Mouse (Mus musculus) lung, postnatal 10 days (tissue): ENCODE data around the gene Tdp2.
"Not testable (repeated sequence)": the region's sequence is repeated elsewhere in the genome, so short reads cannot be mapped to it uniquely, and the experiment has no call there.

ENCODE experiments used
- DNase-seq: peaks from one replicate; pipeline ENCODE4 v3.0.0; 2021

Gene Tdp2

DNA sequence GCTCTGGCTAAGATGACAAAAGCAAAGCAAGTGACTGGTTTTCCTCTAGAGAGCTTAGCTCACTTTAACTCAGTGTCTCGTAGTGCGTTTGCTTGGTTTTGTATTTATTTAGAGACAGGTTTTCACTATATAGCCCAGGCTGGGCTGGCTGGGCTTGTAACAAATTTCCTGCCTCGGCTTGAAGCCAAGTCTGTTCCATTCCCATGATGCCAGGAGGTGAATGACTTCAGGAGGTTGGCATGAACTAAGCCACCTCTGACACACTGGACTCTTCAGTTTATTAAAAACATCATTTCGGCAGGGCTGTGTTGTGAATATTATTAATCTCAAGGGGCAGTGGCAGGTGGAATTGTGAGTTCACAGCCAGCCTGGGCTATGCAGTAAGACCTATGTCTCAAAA, 5.9 kb upstream of the Tdp2 start:
- no peak for DNase-seq

DNA sequence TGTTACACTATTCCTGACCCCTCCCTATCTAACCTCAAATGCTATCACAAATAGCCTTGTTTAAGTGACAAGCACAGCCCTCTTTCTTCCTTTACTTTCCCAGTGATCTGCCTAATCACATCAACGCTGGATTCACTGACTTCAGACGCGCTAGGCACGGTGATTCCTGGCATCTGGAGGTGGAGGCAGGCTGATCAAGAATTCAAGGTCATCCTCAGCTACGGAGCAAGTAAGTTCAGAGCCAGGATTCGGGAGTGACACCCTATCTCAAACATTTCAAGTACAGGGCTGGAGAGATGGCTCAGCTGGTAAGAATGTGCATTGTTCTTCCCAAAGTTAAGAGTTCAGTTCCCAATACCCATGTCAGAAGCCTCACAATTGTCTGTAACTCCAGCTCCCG, 5.4 kb upstream of the Tdp2 start:
- no peak for DNase-seq

DNA sequence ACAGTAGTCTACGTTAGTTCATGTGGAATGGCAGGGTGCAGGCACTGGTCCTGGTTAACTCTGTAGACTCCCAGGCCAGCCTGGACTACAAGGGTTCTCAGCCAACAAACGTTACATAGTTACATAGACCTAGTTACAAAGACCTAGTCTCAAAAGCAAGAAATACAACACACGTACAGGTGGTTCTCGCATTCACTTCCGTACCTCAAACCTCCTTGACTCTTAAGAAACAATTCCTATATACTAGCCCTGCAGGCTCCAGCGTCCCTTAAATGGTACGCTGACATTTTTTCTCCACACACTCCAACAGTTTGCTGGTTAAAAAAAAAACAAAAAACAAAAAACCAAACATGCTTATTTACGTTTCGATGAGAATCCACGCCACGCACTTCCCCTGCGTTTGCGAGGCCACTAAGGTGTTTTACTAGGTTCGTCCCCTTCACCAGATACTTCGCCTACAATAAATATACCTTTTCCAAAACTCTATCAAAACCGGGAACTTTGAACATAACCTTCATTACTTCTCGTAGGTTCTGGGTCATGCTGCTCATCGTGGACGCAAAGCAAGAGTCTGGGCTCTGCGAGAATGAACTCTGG, 625 bp upstream of the Tdp2 start:
- no peak for DNase-seq

DNA sequence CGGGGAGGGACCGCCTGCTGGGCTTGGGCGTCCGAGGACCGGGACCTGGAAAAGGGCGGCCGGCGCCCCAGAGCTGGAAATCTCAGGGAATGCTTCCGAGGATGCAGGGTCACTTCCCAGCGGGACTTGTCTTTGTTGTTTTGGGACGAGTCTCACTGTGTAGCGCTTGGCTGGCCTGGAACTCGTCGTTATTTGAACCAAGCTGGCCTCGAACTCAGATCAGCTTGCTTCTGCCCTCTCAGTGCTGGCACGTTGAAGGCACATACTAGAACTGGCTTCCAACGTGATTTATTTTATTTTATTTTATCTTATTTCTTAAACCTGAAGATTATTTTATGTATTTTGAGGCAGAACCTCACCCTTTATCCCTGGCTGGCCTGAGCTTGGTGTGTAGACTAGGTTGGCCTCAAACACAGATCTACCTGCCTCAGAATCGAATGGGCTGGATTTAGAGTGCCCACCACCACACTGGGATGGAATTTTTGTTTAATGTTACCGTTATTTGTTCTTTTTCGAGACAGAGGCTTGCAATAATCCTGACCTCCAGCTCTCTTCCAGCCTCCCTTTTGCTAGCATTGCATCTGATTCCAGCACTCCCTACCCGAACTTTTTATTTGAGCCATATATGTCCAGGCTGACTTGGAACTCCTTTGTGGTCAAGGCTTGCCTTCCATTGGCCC, 792 bp downstream of the Tdp2 start:
- no peak for DNase-seq

DNA sequence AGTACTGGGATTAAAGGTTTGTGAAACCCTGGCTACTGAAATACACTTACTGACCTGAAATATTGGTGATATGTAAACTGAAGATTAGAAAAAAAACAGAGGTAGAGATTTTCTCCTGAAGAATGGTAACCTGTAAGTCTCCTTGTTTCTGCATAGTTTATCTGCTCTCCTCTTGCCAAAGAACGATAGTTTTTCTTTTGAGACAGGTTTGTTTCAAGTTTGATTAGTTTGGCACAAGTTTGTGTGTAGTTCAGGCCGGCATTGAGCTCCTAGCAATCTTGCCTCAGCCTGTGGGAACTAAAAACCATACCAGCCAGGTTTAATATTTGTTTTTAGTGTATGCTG, 1.3 kb downstream of the Tdp2 start:
- DNase-seq, result no peak

DNA sequence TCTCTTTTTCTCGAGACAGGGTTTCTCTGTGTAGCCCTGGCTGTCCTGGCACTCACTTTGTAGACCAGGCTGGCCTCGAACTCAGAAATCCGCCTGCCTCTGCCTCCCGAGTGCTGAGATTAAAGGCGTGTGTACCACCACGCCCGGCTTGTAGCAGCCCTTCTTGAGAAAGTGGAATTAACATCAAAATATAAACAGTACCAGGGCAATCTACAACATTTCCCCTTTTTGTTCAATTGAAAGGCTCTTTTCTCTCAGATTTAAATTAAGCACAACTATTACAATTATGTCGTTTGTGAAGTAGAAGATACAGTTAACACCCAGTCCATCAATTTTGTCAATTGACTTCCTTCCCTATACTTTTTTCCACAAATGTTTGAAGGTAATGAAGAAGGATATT, 6.3 kb downstream of the Tdp2 start:
- not testable (repeated sequence) for DNase-seq

DNA sequence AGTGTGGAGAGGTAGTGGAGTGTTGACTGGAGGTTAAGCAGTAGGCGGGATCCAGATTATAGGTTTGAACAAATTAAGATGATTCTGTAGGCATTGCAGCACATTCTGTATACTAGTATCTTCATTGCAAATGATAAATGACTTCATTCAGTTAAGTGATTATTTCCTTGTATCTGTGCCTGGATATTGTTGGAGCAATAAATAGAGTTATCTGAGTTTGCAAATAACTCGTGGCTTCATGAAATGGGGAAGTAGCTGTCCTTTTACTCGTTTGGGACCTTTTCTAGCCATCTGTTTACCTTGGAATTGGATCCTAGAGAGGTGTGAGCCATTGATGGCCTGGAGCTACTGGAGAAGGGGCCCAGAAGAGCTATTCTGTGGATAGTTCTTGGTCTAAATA, 8.4 kb downstream of the Tdp2 start:
- no peak for DNase-seq

DNA sequence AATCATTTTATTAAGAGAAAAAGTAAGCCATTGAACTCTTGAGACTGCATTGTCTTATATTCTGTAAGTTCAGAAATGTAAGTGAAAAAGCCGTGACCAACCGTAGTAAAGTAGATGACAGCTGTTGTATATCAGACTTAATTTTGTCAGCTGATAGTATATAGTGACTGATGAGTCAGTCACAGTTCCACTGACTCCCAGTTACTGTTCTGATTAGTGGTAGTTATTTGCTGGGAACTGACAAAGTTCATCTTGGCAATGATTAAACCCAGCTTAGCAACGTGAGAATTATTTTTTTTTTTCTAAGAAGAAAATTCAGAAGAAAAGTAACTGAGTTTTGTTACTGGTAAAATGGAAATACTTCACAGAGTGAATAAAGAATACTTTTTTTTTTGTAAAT, 10.2 kb downstream of the Tdp2 start:
- no peak for DNase-seq

DNA sequence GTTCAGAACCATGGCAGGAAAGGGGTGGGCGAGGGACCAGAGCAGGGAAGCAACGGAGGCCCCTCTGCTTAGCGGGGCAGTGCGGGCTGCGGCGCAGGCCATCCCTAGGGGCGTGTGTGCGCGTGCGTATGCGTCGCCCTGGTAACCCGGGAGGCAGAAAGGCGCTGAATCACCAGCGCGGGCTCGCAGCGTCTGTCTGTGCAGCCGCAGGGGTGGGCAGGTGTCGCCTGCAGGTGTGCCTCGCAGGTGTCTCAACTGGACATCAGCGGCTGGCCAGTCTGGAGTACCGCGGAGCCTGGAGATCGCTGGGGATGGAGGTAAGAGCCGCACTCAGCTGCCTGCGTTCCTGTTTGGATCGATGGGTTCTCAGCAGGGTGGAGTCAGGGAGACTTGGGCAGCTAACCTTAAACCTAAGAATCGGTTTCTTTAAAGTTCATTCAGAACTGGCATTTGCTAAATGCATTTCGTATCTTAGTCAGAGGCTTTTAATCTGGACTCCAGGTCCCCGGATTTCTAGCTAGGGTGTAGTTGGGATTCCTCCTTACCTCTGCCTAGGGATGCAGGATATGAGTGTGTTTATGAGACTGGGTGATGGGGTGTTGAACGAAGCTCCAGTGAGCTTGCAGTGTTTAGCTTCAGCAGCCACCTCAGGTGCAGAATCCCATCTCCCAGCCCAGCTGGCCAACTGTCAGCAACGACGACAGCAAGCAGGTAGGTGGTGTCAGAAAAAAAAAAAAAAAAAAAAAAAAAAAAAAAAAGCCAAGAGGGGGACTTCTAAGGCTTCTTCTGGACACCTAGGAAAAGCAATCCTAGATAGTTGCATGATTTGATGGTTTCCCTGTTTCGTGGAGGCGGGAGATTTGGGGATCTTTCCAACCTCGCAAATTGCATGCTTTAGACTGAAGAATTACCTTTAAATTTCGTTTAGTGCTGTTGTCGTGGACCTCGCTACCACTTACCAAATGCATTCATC, 13.8 kb downstream of the Tdp2 start, which contains the start of gene D130043K22Rik:
Gene D130043K22Rik (plus strand): TSS at position 153 of the 973 bp plus-strand sequence.
- DNase-seq, result peak; percentile 25

DNA sequence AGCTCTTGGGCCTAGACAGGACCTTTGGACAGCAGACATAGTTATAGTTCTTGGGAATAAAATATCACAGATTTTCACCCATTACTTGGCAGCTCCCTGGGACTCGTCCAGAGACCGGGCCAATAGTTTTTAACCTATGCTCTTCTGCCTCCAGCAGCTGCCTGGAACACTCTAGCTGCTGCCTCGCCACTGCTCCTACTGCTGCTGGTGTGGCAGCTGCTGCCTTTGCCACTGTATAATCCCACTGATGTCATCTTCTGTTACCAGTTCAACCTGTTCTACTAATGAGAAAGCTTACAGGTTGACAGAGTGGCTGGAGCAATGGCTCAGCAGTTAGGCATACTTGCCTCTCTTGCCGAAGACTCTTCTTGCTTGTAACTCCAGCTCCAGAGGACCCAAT, 17.8 kb downstream of the Tdp2 start:
- DNase-seq, result no peak

DNA sequence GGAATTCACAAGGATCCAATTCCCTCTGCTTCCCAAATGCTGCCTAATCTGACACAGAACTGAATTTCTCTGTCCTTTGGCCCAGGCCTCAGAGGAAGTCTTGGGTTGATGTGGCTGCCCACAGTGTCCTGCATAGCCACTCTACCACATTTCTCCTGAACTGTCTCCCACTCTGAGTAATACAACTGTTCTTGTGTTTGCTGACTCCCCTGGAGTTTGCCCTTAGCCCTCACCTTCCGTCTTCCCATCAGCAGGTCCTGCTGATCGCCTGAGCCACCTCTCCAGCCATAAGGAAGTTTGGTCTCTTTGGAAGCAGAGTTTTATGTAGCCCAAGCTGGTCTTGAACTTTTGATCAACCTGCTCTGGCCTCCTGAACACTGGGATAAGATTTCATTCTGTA, 20.5 kb downstream of the Tdp2 start:
- DNase-seq, result no peak

DNA sequence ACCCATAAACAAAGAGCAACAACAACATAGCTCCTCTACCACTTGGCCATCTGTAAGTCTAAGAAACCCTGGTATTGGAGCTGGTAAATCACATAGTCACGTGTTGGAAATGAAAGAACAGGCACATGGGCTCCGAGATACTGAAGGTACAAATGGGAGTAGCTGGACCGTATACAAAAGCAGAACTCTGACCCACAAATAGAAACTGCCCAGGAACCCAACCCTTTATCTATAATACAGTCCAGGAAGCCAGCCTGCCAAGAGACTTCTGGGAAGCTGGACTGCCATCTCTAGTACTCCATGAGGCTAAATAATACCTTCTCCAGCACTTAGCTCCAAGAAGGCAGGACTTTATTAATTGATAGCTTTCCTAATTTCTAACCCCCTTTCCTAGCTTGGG, 21.1 kb downstream of the Tdp2 start:
- no peak for DNase-seq

DNA sequence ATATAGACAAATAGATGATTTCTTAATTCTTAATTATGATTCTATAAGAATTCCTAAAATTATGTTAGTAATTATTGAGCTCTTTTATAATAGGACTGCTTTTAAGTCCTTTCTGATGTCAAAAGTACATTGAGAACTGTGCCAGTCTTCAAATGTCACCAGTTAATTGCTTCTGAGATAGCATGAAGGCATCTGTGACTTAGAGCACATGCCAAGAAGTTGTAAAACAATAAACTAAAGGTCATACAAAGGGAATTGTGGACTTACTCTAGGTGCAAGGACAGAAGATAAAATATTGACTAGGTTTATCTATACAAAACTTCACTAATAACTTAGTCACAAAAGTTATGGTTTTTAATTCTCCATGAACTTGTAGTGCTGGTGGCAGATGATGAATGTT, 27.6 kb downstream of the Tdp2 start:
- DNase-seq, result no peak

DNA sequence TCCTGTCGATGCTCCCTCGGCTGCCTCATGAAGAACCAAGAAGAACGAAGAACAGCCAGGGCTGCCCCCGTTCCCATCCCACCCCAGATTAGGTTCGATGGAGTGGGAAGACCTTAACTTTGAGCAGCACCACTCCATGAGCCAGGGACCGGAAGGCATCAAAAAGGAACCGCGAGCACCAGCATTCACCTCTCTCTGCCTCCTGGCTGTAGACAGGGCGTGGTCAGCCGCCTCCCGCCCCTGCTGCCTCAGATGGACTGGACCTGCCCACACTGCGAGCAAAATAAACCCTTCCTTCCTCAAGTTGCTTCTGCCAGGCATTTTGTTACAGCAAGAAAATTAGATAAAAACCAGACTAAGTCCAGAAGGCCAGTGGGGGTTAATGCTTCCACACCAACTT, 29.6 kb downstream of the Tdp2 start:
- no peak for DNase-seq

DNA sequence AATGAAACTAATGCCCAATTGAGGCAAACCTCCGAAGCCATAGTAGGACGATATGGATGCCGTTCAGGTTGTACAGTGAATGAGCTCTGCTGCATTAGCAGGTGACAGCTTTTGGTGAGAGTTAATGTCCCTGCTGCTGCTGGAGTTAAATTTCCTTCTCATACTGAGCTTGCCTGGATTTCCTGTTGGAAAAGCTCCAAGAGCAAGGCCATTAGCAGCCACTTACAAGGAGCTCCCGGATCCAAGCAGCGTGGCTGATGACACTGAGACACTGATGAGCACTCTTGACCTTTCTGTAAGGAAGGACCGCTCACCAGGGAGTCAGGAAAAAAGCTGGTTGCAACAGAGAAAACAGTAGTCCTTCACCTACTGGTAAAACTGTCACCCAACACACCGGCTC, 30.5 kb downstream of the Tdp2 start:
- peak; percentile 31 for DNase-seq

DNA sequence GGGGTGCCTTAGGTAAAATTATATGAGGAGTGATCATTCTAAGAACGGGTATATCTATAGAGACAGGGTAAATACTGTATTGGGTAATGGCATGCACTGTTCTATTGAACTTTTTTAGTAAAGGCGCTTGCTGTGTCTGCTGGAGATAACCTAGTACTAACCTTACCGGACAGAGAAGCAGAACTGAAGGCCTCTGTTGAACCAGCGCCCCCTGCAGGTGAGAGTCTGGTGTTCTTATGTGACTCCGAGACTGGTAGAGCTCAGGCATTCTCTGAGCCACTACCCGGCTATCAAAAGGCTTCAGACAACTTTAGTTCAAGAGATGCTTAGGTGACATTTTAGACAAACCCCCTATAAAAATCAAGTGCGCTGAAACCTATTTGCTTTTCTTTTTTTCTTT, 31.0 kb downstream of the Tdp2 start:
- peak; percentile 44 for DNase-seq

DNA sequence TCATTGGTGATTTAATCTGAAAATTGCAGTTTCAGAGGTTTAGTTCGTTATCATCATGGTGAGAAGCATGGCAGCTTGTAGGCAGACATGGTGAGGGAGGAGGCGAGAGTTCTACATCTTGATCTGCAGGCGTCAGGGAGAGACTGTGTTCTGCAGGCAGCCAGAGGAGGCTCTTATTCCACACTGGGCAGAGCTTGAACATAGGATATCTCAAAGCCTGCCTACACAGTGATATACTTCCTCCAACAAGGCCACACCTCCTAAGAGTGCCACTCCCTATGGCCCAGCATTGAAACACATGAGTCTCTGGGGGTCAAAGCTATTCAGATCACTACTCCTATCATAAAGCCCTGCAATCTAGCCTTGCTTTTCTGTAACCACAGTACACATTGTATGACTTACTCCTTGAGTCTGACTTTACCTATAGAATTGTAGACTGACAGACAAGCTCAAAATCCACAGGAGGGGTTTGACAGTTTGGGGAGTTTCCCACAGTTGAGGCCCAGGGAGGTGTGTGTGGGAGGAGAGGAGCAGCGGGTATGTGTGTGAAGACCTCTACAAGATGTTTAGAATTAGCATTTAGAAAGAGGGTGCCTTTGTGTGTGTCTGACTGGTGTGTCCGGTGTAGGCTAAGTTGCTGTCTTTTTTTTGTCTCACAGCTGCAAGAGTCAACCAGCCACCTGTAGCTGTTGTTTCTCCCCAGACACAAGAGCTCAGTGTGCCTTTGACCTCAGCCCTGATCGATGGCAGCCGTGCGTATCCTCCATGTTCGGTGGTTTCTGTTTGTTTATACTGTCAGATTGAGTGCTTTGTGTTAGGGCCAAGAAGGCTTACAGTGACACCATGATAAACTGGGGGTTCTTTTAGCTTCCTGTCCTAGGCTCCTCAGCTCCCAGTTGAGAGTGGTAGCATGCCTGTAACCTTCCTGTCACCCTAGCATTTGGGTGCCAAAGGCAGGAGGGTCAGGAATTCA, 35.2 kb downstream of the Tdp2 start:
- no peak for DNase-seq

DNA sequence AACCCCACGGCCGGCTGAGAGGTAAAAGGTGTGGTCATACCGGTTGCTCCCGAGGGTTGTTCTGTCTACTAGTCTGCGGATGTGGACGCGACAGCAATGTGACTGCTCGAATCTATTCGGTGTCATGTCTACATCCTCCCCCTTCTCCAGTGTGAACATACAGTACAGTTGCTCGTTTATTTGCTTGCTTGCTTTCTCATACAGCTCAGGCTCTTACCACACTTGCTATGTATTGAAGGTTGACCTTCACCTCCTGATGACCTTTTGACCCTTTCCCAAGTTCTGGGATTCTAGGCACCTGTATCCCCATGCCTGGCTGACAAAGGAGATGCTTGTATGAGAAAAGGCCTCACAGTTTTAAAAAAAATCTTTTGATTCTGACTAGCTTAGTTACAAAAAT, 36.3 kb downstream of the Tdp2 start:
- DNase-seq, result no peak

DNA sequence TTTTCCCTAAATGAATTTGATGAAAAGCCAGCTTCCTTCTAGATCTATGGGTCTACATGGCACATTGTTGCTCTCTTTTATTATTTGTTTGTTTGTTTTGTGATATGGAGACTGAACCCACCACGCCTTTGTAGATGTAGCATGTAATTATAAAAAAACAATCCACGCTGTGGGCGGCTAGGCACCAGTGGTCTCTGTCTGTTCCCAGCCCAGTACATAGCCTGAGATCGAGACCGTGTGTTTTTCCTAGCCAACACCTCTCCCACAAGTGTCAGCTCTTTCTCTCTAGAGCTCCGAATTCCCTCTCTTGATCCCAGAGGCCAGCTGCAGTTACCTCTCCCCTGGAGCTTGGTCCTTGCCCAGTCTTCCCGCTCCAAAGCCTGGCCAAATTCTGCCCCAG, 36.8 kb downstream of the Tdp2 start:
- DNase-seq, result no peak

DNA sequence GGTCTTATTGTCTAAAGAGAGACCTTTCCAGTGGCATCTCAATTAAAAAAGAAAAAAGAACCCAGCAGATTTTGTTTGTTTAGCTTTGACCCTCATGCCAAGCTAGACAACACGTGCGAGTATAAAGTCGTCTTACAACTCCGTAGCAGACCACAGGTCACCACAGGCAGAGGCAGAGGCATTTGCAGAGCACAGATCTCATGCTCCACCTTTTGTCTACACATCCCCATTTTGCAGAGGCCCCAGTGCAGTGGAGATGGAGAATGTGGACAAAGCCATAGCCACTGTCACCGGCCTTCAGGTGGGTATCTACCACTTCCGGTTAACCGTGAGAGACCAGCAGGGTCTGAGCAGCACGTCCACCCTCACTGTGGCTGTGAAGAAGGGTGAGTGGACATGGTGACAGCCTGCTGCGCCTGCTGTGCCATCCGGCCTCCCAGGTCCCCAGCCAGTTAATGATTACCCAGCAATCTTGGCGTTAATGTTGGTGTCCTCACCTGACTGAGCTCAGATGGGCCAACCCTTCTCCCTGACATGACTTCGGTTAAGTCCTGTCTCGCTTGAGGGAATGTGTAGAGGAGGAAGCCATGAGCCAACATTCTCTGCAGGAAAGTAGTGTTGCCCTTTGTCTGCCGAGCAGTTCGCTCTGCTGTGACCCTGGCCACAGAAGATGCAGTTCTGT, 48.0 kb downstream of the Tdp2 start:
- no peak for DNase-seq

DNA sequence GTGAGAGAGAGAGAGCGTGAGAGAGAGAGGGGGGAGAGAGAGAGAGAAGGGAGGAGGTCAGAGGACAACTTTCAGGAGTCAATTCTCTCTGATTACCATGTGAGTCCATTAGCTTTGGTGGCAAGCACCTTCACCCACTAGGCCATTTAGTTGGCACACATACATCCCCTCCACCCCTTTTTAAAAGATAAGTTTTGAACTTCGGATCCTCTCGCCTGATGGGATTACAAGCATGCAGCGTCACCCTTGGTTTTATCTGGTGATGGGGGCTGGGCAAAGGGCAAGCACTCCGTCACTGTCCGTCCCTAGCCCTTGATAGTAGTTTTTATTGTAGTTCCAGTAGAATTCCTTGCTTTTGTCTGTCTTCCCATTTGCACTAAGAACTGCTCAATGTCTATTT, 48.7 kb downstream of the Tdp2 start:
- no peak for DNase-seq

DNA sequence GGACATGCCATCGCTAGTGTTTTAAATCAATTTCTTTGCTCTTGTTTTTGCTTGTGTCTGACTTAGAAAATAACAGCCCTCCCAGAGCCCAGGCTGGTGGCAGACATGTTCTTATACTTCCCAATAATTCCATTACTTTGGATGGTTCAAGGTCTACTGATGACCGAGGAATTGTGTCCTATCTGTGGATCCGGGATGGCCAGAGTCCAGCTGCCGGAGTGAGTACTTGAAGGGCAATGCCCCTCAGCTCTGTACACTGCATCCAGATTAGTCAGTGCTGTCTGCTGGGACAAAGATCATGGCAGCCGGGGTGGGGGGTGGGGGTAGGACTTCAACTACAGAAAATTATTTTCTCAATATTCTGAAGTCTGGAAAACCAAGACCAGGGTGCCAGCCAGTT, 49.2 kb downstream of the Tdp2 start:
- DNase-seq, result no peak
